Mouse (Mus musculus) lung, postnatal 0 days (tissue): ENCODE measurements around the gene Rilpl1.

Experiments
- CTCF ChIP-seq: IDR thresholded peaks from 2 replicates; pipeline ENCODE4 v1.5.1; 2016; ENCODE audit warnings: antibody characterized with exemption, mild to moderate bottlenecking
- EP300 ChIP-seq: IDR thresholded peaks from 2 replicates; pipeline ENCODE4 v1.6.1; 2016; ENCODE audit warnings: antibody characterized with exemption, mild to moderate bottlenecking, control low read depth

GRCm38 (mm10) chr5:124509742-124510237 is 21.4 kb downstream of the Rilpl1 start:
- TF ChIP-seq EP300, result peak; percentile 82
- no peak for TF ChIP-seq CTCF
